Mouse (Mus musculus) cerebellum, adult 11-12 months (tissue): ENCODE results near the gene Gm4792.

ENCODE experiments used
- DNase-seq: peaks from one replicate; pipeline ENCODE4 v3.0.0; 2022

Gm4792 gene

DNA sequence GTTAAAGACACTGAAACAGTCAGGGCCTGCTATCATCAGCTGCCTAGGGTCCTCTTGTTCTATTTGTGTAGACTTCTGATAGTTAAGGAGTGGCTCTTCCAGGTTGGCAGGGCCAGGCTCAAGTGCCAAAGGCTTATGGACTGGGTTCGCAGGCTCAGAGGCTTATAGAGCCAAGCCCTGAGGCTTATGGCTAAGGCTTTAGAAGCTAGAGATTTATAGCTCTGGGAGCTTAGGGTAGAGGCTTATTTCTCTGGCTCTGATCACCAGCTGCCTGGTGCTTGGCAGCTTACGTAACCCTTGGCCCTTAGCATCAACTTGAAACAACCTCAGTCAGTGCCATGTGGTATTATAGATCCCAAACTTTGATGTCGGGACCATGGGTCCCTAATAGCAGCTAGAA lies at the start of gene Gm4792:
Gm4792 (minus strand) TSS at position 233 of the 400 bp plus-strand sequence.
- DNase-seq, result no peak

DNA sequence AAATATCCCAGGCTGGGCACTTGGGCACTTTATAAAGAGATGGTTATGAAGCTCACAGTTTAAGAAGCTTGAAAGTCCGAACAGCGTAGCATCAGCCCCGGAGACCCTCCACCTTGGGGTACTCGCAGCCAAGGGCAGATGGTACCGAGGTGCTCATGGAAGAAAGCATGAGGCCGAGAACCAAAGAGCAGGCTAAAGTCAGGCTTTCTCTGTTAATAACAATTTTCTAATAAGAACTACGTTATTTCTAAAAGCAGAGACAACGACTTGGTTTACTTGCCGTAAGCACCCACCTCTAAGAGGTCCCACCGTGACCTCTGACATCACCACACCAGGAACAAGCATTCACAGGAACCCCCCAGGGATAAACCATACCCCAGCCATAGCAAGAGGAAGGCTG lies 49.5 kb upstream of the Gm4792 start:
- no peak for DNase-seq

DNA sequence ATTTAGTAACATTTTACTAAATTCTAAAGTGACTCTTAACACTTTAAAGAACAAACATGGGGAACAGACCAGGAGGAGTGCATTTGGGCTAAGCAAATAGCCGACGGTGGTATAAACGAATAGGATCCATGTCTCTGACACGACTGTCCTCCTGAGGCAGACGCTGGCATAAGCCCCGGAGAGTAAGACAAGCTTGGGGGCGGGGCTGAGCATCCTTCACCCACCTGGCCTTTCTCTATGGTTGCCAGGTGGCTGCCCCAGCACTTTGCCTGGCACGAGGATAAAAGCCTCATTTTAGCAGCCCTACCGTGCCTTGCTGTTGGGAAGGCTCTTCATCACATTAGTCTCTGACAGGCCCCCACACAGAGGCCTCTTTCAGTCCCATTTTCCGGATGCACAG lies 48.8 kb upstream of the Gm4792 start:
- DNase-seq, result no peak

DNA sequence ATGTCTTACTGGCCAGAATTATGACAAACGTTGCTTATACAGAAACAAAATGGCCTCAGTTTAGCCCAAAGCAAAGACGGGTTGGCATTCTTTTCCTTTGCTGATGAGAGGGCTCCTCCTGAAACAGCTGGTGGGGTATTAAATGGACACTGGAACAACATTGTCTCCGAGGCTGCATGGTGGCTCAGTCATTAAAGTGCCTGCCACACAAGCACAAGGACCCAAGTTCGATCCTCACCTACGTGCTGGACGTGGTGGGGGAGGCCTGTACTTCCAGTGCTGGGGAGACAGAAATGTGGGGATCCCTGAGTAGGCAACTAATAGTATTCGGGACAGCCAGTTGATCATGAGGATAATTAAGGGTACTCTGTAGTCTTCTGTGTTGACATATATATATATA lies 48.1 kb upstream of the Gm4792 start:
- no peak for DNase-seq

DNA sequence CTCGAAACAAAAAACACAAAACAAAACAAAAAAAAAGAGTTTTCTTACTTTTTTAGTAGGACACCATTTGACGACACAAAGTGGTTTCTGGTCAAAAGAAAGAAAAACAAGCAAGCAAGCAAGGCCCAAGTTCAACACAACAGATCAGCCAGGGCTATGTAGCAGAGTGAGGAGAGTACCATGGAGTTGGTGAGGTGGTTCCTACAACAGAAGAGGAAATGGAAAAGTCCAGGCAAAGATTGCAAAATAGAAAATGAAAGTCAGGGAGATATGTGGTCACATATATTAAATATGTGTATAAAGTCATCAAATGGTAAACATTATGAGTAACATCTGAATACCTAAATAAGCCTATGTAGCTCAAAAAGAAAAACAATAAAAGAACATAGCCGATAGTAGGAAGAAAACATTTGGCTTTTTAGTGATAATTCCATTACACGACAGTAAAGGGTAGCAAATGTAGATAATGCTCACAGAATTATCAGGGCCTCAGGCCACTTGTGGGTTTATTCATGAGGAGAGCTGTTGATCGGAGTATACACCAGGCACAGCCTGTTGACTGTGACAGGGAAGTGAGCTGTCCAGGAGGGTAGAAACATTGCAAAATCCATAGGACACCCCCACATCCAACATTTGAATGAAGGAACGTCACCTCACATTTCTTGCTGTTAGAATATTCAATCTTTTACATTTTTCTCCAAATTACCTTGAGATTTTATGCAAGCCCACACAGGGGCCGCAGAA lies 47.2 kb upstream of the Gm4792 start:
- no peak for DNase-seq

DNA sequence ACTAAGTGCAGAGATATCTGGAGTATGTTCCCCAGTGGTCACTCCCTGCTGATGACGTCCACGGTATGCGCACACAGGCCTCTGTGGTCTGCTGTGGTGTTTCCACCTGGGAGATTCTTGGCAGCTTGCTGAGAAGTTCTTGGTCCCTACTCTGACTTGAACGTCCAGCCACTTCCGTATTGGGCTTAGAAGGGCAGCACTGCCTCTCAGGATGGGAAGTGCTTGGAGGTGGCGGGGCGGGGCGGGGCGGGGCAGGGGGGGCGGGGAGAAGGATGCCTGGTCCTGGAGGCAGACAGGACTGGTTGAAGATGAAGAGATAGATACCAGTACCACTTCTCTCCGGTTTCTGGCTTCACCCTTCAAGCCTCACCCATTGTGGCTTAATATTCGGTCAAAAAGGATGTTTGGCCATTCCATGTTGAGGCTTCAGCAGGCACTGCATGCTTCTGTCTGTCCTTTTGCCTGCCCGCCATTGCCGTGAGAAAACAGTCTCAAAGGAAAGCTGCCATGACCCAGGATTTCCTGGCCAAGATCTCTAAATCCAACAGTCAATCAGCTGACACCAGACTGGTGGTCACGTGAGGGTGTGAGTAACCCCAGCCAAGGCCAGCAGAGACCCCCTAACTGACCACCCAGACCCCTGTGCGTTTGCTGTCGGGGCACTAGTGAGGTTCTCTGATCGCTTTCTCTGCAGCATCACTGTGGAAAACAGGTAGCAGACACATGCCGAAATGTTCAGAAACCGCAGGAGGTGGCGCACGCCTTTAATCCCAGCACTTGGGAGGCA lies 46.3 kb upstream of the Gm4792 start:
- DNase-seq, result no peak

DNA sequence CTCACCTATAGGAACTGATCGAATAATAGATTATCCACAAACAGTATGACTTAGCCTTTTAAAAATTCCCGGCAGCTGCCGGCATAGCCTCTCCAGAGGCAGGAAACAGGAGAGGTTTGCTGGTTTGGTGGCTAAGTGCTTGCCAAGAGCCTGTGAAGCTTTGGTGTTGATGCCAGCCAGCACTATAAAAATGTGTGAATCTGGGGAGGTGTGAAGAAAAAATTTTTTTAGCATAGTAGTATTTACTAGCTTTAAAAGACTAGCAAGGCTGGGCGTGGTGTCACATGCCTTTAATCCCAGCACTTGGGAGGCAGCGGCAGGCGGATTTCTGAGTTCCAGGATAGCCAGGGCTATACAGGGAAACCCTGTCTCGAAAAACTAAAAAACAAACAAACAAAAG lies 45.1 kb upstream of the Gm4792 start:
- DNase-seq, result no peak

DNA sequence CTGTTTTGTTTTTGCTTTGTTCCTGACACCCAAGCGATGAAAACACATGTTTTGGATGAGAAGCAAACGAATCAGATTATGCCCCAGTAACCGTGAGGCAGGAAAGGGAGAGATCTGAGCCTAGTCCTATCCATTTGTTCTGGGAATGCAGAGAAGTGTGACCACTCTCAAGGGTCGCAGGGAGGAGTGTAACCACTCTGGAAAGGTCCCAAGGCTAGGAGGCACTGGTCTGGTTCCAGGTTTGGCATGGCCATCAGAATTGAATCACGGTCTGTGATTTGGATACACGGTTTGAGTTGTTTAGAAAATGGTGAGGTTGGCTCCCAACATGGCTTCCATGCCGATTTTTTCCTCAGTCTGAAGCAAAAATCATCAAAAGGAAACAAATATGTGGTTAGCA lies 43.8 kb upstream of the Gm4792 start:
- DNase-seq, result no peak

DNA sequence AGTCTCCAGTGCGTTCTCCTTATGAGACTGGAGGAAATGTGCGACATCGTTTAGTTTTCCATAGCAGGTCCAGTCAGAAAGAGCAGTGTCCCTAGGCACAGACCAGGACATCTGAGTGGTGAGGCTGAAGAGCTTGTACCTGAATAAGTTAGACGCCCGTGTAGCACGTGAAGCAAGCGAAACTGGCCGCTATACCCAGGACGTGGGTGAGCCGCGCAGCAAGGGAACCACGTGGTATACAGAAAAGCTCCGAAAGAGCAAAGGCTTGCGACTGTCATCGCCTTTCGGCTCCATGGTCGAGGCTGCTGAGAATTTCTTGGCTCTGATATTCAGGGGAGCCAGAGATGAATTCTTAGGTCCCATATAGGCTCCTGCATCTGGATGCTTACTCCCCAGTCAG lies 43.0 kb upstream of the Gm4792 start:
- no peak for DNase-seq

DNA sequence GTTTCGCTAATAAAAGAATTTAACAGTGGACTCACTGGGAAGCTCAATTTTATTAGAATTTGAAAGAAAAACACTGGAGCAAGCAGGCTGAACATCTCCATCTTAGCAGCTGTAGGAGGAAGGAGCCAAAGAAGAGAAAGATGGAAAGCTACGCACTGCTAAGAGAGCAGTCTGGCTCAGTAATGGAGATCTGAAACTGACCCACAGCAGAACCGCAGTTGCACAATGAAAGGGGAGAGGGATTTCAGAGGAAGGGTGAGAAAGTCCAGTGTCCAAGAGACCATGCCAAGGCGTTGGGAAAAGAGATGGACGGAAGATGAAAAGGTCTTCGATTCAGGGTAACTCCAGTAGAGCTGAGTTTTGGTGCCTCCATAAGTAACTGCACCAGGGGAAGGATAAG lies 37.6 kb upstream of the Gm4792 start:
- no peak for DNase-seq

DNA sequence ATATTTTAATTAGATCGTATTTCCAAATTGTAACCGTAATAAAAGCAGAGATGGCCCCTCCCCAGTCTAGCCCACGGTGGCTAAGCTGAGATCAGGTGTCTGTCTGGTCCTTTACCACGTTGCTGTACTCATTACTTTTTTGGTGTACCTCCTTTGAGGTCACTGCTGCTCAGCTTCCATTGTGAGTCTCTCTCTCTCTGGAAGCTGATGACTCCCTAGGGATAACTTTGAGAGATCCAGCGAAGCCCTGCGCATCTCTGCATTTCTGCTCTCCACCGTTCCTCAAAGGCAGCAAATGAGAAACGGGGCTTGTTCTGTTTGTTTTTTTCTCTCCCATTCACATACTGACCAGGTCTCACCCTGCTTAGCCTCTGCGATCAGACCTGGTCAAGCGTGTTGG lies 36.5 kb upstream of the Gm4792 start:
- DNase-seq, result no peak

DNA sequence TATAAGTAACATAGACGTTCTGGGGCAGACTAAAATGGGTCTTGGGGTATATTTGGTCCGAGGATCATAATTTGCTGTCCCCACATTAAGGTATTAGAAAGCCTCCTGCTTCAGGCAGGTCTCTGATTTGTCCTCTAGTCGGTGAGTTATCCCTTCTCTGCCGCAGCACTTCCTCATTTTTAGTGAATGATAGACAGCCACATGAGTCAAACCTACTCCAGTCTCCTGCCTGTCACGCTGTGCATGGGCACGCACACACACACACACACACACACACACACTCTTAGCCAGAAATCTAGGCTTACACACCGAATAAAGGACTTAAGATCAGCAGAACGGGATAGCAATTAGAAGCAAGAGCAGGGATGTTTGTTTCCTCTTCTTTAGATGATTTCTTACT lies 34.8 kb upstream of the Gm4792 start:
- no peak for DNase-seq

DNA sequence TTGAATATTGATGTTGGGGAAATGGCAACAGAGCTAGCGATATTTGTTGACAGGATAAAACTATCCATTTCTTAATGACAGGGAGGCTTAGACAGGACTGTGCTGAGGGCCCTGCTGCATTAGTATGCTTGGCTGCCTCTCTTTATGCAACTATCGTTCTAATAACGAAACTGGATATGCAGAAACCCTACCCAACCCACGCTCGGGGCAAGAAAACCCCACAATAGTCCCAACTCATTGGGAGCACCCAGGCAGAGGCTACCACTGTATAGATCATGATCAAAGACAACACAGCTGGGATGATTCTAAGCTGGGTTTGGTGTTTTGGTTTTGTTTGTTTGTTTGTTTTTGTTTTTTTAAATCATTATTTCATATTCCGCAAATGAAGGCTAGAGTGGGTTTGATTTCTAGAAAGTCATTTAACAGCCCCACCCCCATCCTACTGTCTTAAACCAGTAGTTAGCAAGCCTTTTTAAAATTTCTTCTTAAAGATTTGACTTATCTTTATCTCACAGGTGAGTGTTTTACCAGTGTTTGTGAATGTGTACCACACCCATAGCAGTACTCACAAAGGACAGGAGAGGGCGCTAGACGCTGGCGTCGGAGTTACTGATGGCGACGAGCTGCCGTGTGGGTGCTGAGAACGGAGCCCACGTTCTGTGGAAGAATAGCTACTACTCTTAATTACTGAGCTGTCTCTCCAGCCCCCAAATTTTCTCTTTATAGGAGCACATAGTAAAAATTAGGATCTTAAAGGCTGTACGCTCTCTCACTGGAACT lies 34.0 kb upstream of the Gm4792 start:
- DNase-seq, result no peak

DNA sequence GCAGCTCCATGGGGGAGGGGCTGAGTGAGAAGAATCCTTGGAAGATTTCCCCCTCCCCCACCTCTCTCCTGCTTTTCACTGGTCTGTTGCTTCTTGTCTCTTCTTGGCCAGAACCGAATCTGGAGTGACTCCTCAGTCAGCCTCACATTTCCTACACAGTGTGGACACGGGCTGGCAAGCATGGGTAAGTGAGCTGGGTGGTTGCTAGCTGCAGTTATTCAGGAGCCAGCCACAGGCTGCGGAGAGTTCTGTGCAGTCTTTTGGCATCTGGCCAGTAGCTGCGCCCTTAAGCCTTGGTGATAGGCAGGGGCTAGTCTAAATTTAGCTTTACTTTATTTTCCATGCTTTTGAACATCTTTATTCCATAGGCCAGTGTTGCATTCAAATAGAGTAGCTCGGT lies 31.5 kb upstream of the Gm4792 start:
- no peak for DNase-seq

DNA sequence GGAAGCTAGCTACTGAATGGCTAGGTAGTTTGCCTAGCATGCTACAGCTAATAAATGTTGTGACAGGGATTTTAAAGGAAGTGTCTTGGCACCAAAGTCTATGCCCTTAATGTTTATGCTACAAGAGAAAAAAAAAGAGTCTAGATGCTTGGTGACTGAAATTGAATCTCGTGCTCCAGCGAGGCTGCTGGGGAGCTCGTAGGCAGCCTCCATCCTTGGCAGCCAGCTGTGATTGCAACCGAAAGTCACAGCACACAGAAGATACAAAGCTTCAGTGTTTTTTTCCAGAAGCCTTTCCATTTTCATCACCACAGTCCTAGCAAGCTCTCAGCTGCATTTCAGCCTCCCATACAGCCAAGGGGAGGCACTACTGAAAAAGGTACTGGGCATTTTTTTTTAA lies 20.1 kb upstream of the Gm4792 start:
- no peak for DNase-seq

DNA sequence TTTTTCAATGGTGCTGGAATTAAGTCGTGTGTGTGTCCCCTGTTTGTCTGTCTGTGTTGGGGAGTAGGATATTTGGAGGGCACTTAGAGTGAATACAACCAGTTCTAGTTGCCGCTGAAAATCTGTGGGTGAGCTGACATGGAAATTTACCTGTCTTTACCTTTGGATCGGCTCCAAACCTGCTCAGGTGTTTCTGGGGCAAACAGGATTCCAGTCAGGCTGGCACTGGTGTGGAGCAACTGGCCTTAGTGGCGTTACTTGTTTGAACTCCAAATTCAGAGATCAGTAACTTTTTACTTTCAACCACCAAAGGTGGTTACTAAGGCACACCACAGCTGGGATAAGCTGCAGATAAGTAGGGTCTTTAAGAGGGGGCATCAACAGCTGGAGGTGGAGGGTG lies 14.6 kb upstream of the Gm4792 start:
- DNase-seq, result no peak

DNA sequence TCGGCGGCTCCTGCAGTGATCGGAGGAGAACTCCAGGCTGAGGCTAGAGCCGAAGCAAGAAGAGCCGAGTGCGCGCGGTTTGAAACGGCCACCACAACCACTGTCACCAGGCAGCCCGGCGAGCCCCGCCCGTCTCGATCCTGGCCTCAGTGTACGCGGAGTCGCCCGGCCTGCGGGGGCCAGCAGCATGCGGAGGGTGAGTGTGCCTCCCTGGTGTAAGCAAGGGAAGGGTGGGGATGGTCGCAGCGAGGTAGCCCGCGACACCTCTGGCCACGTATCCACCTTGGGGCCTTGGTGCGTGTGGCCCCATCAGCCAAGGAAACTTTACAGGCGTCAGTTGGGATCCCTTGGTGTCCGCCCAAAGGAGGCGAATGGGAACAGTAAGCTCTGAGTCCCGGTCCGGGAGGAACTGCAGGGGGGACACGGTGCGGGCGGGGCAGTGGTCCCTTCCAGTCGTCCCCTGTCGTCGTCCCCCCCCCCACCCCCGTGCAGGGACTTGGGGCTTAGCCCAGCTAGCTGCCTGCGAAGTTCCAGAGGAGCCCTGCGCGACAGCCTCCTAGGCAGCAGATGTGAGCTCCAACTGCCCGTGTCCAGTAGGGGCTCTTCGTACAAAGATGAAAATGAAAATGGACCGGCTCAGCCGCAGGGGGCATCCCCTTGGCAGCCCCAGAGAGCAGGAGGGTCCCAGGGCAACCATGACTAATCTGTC lies 13.7 kb upstream of the Gm4792 start:
- DNase-seq, result peak; percentile 11

DNA sequence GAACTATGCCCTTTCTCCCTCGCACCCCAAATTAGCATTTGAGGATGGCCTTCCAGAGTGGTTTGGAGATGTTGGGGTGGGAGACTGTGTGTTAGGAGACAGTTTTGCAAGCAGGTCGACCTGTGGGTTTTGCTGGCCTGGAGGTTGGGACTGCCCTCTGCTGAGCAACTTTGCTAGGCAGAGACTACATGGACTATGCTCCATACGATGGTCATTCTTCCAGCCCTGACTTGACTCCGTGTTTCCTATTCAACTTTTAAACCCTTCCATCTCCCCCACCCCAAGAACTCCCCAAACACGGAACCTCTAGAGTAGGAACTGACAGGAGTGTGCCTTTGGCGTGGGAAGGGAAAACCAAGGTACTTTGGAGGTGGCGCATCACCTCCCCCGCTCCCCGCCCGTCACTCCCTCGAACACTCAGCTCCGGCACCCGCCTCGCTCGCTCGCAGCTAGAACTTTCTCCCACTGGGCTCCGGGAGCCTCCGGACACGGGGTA lies 13.1 kb upstream of the Gm4792 start, which contains the start of gene Tmcc3:
Tmcc3 (plus strand) TSS at position 439 of the 496 bp plus-strand sequence.
- no peak for DNase-seq

DNA sequence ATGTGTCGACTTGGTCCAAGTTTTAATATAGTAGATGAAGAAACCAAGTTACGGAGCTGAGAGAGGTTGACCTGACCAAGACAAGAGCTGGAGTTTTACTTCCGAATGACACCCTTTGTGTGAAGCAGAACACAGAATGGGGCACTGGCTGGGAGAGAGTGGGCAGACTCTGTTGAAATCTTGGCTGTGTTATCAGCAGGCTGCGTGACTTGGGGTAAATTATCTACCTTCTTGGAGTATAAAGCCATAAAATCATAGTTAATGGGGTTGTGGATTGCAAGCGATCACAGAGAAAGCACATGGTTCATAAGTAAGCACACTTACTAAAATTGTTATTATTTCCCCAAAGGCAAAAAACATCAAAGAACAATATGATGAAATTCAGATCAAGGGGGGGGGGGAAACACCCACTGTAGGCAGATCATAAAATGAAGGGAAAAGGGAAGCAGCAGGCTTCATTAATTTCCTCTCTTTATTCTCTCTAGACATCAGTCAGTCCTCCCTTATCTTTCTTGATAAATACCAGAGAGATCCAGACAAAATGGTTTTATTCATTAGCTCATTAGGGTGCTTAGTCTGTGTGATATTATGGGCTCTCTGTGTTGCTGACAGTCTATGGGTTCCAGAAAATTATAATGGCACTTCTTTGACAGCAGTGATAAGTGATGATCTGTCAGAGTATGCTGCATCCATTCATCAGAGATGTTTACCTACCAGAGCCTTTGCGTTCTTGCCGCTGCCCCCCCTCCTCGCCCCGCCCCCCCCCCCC lies 12.2 kb upstream of the Gm4792 start:
- no peak for DNase-seq

DNA sequence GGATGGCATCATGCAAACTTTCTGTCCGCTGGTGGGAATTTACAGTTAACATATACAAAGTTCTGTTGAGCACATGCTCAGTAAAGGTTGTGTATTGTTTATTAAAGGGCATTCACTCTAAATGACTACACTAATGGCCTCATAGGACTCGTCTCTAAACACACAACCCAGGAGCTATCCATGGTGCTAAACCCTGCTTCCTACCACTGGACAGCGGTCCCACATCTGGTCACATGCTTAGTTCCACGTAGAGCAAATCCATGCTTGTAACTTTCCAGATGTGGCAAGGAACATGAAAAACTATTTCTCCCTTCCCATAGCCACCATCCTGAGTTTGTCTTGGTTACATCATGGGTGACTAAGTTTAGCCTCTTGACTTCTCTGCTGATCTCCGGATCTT lies 7.0 kb upstream of the Gm4792 start:
- no peak for DNase-seq

DNA sequence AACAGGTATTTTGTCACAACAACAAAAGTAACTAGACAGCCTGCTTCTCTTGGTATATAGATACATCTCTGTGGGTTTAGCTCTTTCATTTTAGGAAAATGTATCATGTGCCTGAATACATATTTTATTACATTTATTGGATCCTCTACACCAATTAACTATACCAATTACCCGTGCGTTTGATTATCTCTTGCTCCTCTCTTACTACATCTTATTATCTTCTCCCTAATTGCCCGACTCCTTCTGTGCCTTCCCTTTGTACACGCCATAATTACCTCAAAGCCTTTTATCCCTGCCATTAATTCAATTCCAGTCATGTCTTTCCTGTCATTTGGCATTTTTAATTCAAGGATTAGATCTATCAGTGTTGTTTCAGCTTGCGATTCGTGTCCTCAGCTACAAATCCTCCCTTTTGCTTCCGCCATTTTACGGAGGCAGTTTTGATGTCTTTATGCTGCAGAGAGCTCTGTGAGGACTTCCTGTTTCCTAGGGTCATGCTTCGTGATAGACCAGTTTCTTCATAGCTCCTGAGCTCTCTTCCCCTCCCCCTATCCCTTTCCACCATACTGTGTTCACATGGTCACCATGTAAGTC lies 5.7 kb upstream of the Gm4792 start:
- no peak for DNase-seq

DNA sequence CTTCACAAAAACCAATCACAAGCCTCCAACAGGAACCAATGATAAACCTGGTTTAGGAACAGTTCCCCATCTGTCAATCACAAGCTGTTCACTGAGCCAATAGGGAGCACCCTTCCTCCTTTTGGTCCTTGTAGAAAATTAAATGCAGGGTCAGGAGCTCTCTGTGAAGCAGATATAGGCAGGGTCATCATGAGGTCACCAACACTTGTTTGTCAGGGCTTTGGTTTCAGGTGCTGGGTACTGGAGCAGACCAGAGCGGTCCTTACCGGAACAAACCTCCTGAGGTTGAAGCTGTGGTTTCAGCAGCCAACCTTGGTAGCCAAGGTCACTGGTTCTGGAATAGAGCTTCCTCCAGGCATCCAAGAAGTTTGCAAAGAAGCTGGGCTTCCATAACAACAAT lies 798 bp upstream of the Gm4792 start:
- no peak for DNase-seq
